Mouse (Mus musculus) forebrain, postnatal 0 days (tissue): ENCODE measurements around the gene Thtpa. TPM values are rescaled to one million over a fixed set of nuclear protein-coding genes. Genes with fewer than 3 reads are reported as not detected.
A peak's percentile ranks its signal among the peaks of the same experiment; 100 is the strongest.

ENCODE experiments used
- ATAC-seq: fragments of 200-750 bp; cut with Nextera tagmentation; 2 replicates; pipeline ENCODE4 v1.8.0; 2017; ENCODE audit warnings: mild to moderate bottlenecking, moderate library complexity
- DNase-seq: peaks from one replicate; pipeline ENCODE4 v3.0.0-alpha.2; 2015
- H3K27ac ChIP-seq: fragments of 300-500 bp; sonication (generic); 2 replicates; pipeline ENCODE4 v1.5.1; 2014; ENCODE audit warnings: low read depth, mild to moderate bottlenecking, antibody characterized with exemption, low read length, moderate library complexity, mixed read lengths
- H3K27me3 ChIP-seq: fragments of 300-500 bp; sonication (generic); 2 replicates; pipeline ENCODE4 v1.6.1; 2014; ENCODE audit warnings: mild to moderate bottlenecking, low read length, mixed read lengths; ENCODE audit not compliant: insufficient read depth
- H3K36me3 ChIP-seq: fragments of 300-500 bp; sonication (generic); 2 replicates; pipeline ENCODE4 v1.6.1; 2014; ENCODE audit warnings: mild to moderate bottlenecking, moderate library complexity; ENCODE audit not compliant: insufficient read depth
- H3K4me1 ChIP-seq: fragments of 300-500 bp; sonication (generic); 2 replicates; pipeline ENCODE4 v1.6.1; 2014; ENCODE audit warnings: antibody characterized with exemption; ENCODE audit not compliant: insufficient read depth
- H3K4me2 ChIP-seq: fragments of 300-500 bp; sonication (generic); 2 replicates; pipeline ENCODE4 v1.6.1; 2014; ENCODE audit warnings: low read depth, mild to moderate bottlenecking, moderate library complexity
- H3K4me3 ChIP-seq: fragments of 300-500 bp; sonication (generic); 2 replicates; pipeline ENCODE4 v1.5.1; 2014; ENCODE audit warnings: low read depth, low read length, mixed read lengths
- H3K9ac ChIP-seq: fragments of 300-500 bp; sonication (generic); 2 replicates; pipeline ENCODE4 v1.6.1; 2014; ENCODE audit warnings: mild to moderate bottlenecking
- H3K9me3 ChIP-seq: fragments of 300-500 bp; sonication (generic); 2 replicates; pipeline ENCODE4 v1.6.1; 2016; ENCODE audit warnings: low read length
- CTCF ChIP-seq: sonication (generic); IDR thresholded peaks from 2 replicates; pipeline ENCODE4 v1.5.1; 2016; ENCODE audit warnings: antibody characterized with exemption, control low read depth, low read depth
- WGBS: fragments of 180-500 bp; shearing (Covaris S2); extraction: QIAGEN DNeasy Blood & Tissue Kit; methylation state at CpG from one replicate; pipeline ENCODE4 v1.1.7; 2014; 5-methylcytosine and 5-hydroxymethylcytosine counted together
- polyA plus RNA-seq: library from polyadenylated mRNA; unstranded; fragments of >200 nt; fragmentation: Nextera tagmentation; extraction: Ambion mirVana; gene quantifications from 2 replicates; pipeline ENCODE4 v1.2.1, GENCODE M21; 2015
- total RNA-seq: library from RNA; depleted of rRNA; stranded (reverse); fragments of >200 nt; gene quantifications from 2 replicates; pipeline ENCODE4 v1.2.3, GENCODE M21; 2014

Gene Thtpa
- total and polyA plus RNA-seq, 2 experiments from 2014 or later, result 47.2 to 49.0 TPM

- no peak for TF ChIP-seq CTCF
- ATAC-seq (no peak), DNase-seq (no peak)
- Histone ChIP-seq H3K9ac (no peak overlapping the region), H3K27me3 (no peaks in the 10 kb centered on the region), H3K4me2 (no peak overlapping the region), H3K27ac (peak overlapping the region; percentile 50), H3K4me3 (no peak overlapping the region), H3K9me3 (no peaks in the 10 kb centered on the region), H3K4me1 (peaks cover 26% of the 10 kb centered on the region), H3K36me3 (peaks cover 75% of the 10 kb centered on the region)
- 81% methylated on average over 35 of the region's 35 CpGs for WGBS
These were observed 29.9 kb upstream of the Thtpa start for GRCm38 (mm10) chr14:55064481-55065370.

GRCm38 (mm10) chr14:55065391-55065790 is 29.2 kb upstream of the Thtpa start:
- Histone ChIP-seq H3K4me1 (peaks cover 20% of the 10 kb centered on the region; the same call in 1 of the 2 replicates), H3K27me3 (no peaks in the 10 kb centered on the region), H3K27ac (peak overlapping the region; percentile 50), H3K36me3 (peaks cover 79% of the 10 kb centered on the region), H3K4me2 (no peak overlapping the region), H3K9ac (no peak overlapping the region), H3K9me3 (no peaks in the 10 kb centered on the region), H3K4me3 (no peak overlapping the region)
- WGBS, result 84% methylated on average over 13 of the region's 13 CpGs
- TF ChIP-seq CTCF, result no peak
- ATAC-seq (no peak), DNase-seq (no peak)

- no peak for ATAC-seq
- no peak overlapping the region for H3K4me3 ChIP-seq
- peaks cover 82% of the 10 kb centered on the region for H3K36me3 ChIP-seq
- no peak overlapping the region for H3K9ac ChIP-seq
- peaks cover 16% of the 10 kb centered on the region; the same call in 1 of the 2 replicates for H3K4me1 ChIP-seq
- no peak for TF ChIP-seq CTCF
- H3K4me2 ChIP-seq, result no peak overlapping the region
- no peaks in the 10 kb centered on the region for H3K9me3 ChIP-seq
- DNase-seq, result no peak
- no peaks in the 10 kb centered on the region for H3K27me3 ChIP-seq
- H3K27ac ChIP-seq, result 0 out of 2 replicates have a peak overlapping the region, but pooled peaks have one; percentile 9
- 83% methylated on average over 8 of the region's 8 CpGs for WGBS
These were observed 28.5 kb upstream of the Thtpa start for GRCm38 (mm10) chr14:55066042-55066441.

GRCm38 (mm10) chr14:55071756-55072155 is 22.8 kb upstream of the Thtpa start:
- Histone ChIP-seq H3K27ac (peak overlapping the region; percentile 54), H3K9ac (no peak overlapping the region; the same call in 1 of the 2 replicates), H3K36me3 (peaks cover 81% of the 10 kb centered on the region), H3K4me3 (no peak overlapping the region), H3K4me1 (no peaks in the 10 kb centered on the region), H3K27me3 (no peaks in the 10 kb centered on the region), H3K4me2 (no peak overlapping the region), H3K9me3 (no peaks in the 10 kb centered on the region)
- no peak for TF ChIP-seq CTCF
- ATAC-seq, result no peak
- no peak for DNase-seq
- whole genome bisulfite sequencing, result 36% methylated on average over 19 of the region's 19 CpGs

- DNase-seq (no peak), ATAC-seq (no peak)
- no peak for TF ChIP-seq CTCF
- peak overlapping the region; percentile 29 for H3K27ac ChIP-seq
- H3K36me3 ChIP-seq, result peaks cover 56% of the 10 kb centered on the region
- H3K9ac ChIP-seq, result no peak overlapping the region
- no peaks in the 10 kb centered on the region for H3K27me3 ChIP-seq
- no peak overlapping the region for H3K4me2 ChIP-seq
- no peak overlapping the region for H3K4me3 ChIP-seq
- 79% methylated on average over 12 of the region's 12 CpGs for WGBS
- peaks cover 13% of the 10 kb centered on the region for H3K4me1 ChIP-seq
- H3K9me3 ChIP-seq, result no peaks in the 10 kb centered on the region
These were observed 20.2 kb upstream of the Thtpa start for GRCm38 (mm10) chr14:55074416-55074815.

- WGBS, result 15% methylated on average over 6 of the region's 6 CpGs
- TF ChIP-seq CTCF, result no peak
- Histone ChIP-seq H3K4me2 (no peak overlapping the region), H3K9ac (no peak overlapping the region), H3K4me1 (peaks cover 13% of the 10 kb centered on the region), H3K36me3 (peaks cover 40% of the 10 kb centered on the region), H3K9me3 (no peaks in the 10 kb centered on the region), H3K27me3 (no peaks in the 10 kb centered on the region), H3K27ac (peak overlapping the region; percentile 57; the same call in 1 of the 2 replicates), H3K4me3 (no peak overlapping the region)
- DNase-seq (peak; percentile 53), ATAC-seq (no peak)
These were observed 18.4 kb upstream of the Thtpa start for GRCm38 (mm10) chr14:55076224-55076623.

GRCm38 (mm10) chr14:55076956-55077355 is 17.6 kb upstream of the Thtpa start:
- Histone ChIP-seq H3K4me2 (no peak overlapping the region), H3K9me3 (no peaks in the 10 kb centered on the region), H3K4me3 (no peak overlapping the region), H3K4me1 (peaks cover 13% of the 10 kb centered on the region), H3K36me3 (peaks cover 34% of the 10 kb centered on the region), H3K27ac (peak overlapping the region; percentile 90), H3K27me3 (no peaks in the 10 kb centered on the region), H3K9ac (no peak overlapping the region)
- ATAC-seq (no peak), DNase-seq (no peak)
- 50% methylated on average over 3 of the region's 3 CpGs for WGBS
- TF ChIP-seq CTCF, result peak; percentile 31; the same call in 1 of the 2 replicates
